Mouse (Mus musculus) heart, adult 2 months (tissue): ENCODE data around the gene Aktip.

ENCODE experiments used
- CTCF ChIP-seq: fragments of 200-600 bp; IDR thresholded peaks from 2 replicates; pipeline ENCODE4 v1.8.1; 2022; ENCODE audit warnings: antibody characterized with exemption, mild to moderate bottlenecking, moderate library complexity
- POLR2A ChIP-seq: fragments of 200-500 bp; IDR thresholded peaks from 2 replicates; pipeline ENCODE4 v1.6.1; 2011; ENCODE audit warnings: mild to moderate bottlenecking, low read depth, low read length, control low read depth; ENCODE audit not compliant: insufficient read depth

DNA sequence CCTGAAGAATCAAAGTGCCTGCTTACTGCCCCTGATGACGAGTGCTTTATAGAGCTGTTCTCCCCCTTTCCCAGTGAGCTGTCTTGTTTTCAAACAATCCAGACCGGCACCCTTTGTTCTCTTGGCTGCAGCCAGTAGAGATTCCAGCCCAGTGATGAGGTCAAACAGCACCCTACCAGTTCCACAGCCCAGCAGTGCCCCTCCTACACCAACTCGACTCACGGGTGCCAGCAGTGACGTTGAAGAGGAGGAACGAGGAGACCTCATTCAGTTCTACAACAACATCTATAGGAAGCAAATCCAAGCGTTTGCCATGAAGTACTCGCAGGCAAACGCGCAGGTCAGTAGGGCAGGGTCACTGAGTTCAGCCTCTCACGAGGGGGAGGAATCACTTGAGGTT is 84.9 kb downstream of the Aktip start:
- no peak for TF ChIP-seq POLR2A
- no peak for TF ChIP-seq CTCF
